Mouse (Mus musculus) liver, postnatal 0 days (tissue): ENCODE measurements around the gene Cacnb3. TPM values are rescaled to one million over a fixed set of nuclear protein-coding genes. Genes with fewer than 3 reads are reported as not detected.

Source experiments
- ATAC-seq: fragments of 200-750 bp; cut with Nextera tagmentation; 2 replicates; pipeline ENCODE4 v1.8.0; 2017; ENCODE audit warnings: mild to moderate bottlenecking, moderate library complexity
- DNase-seq: peaks from one replicate; pipeline ENCODE4 v3.0.0-alpha.2; 2016
- H3K27ac ChIP-seq: fragments of 300-500 bp; sonication (generic); 2 replicates; pipeline ENCODE4 v1.5.1; 2014; ENCODE audit warnings: antibody characterized with exemption, moderate library complexity, mild to moderate bottlenecking, low read depth
- H3K27me3 ChIP-seq: fragments of 300-500 bp; sonication (generic); 2 replicates; pipeline ENCODE4 v1.6.1; 2014; ENCODE audit warnings: low read length, control low read depth, mixed read lengths; ENCODE audit not compliant: insufficient read depth
- H3K36me3 ChIP-seq: fragments of 300-500 bp; sonication (generic); replicated peaks from 2 replicates; pipeline ENCODE4 v1.6.1; 2014; ENCODE audit warnings: mild to moderate bottlenecking, control low read depth, low read length, moderate library complexity, mixed read lengths; ENCODE audit not compliant: insufficient read depth
- H3K4me1 ChIP-seq: fragments of 300-500 bp; sonication (generic); 2 replicates; pipeline ENCODE4 v1.6.1; 2014; ENCODE audit warnings: antibody characterized with exemption, mild to moderate bottlenecking, control low read depth; ENCODE audit not compliant: insufficient read depth
- H3K4me2 ChIP-seq: fragments of 300-500 bp; sonication (generic); 2 replicates; pipeline ENCODE4 v1.6.1; 2014; ENCODE audit warnings: low read depth, mild to moderate bottlenecking, low read length, moderate library complexity, mixed read lengths
- H3K4me3 ChIP-seq: fragments of 300-500 bp; sonication (generic); 2 replicates; pipeline ENCODE4 v1.5.1; 2014; ENCODE audit warnings: low read depth, low read length
- H3K9ac ChIP-seq: fragments of 300-500 bp; sonication (generic); replicated peaks from 2 replicates; pipeline ENCODE4 v1.6.1; 2014; ENCODE audit warnings: mild to moderate bottlenecking, moderate library complexity
- H3K9me3 ChIP-seq: fragments of 300-500 bp; sonication (generic); 2 replicates; pipeline ENCODE4 v1.6.1; 2016; ENCODE audit warnings: mild to moderate bottlenecking, control low read depth, low read length, mixed read lengths
- CTCF ChIP-seq: sonication (generic); IDR thresholded peaks from 2 replicates; pipeline ENCODE4 v1.5.1; 2016; ENCODE audit warnings: antibody characterized with exemption, low read depth
- EP300 ChIP-seq: IDR thresholded peaks from 2 replicates; pipeline ENCODE4 v1.6.1; 2016; ENCODE audit warnings: antibody characterized with exemption, low read depth, mild to moderate bottlenecking
- WGBS: fragments of 180-500 bp; shearing (Covaris S2); extraction: QIAGEN DNeasy Blood & Tissue Kit; methylation state at CpG from one replicate; pipeline ENCODE4 v1.1.7; 2014; ENCODE audit not compliant: insufficient replicate concordance; 5-methylcytosine and 5-hydroxymethylcytosine counted together
- polyA plus RNA-seq: library from polyadenylated mRNA; unstranded; fragments of >200 nt; fragmentation: Nextera tagmentation; extraction: Ambion mirVana; gene quantifications from 2 replicates; pipeline ENCODE4 v1.2.1, GENCODE M21; 2015

Gene Cacnb3
- polyA plus RNA-seq, 1 experiment from 2014 or later, result 0.58 TPM

- WGBS, result 89% methylated on average over 10 of the region's 10 CpGs
- H3K27ac ChIP-seq, result no peak overlapping the region
- H3K4me2 ChIP-seq, result no peak overlapping the region
These were observed 16.7 kb downstream of the Cacnb3 start for GRCm38 (mm10) chr15:98647308-98647707.

GRCm38 (mm10) chr15:98648071-98648470, 17.4 kb downstream of the Cacnb3 start:
- Histone ChIP-seq H3K4me2 (no peak overlapping the region), H3K36me3 (peaks cover 83% of the 10 kb centered on the region), H3K4me1 (no peaks in the 10 kb centered on the region), H3K9ac (no peak overlapping the region), H3K27ac (no peak overlapping the region), H3K9me3 (no peaks in the 10 kb centered on the region), H3K27me3 (no peaks in the 10 kb centered on the region), H3K4me3 (no peak overlapping the region)
- ATAC-seq (no peak), DNase-seq (no peak)
- 85% methylated on average over 3 of the region's 3 CpGs for WGBS
- no peak for TF ChIP-seq CTCF
- TF ChIP-seq EP300, result no peak

More at GRCm38 (mm10) chr15:98647308-98647707, 16.7 kb downstream of the Cacnb3 start:
- DNase-seq, result no peak
- no peaks in the 10 kb centered on the region for H3K4me1 ChIP-seq
- no peaks in the 10 kb centered on the region for H3K9me3 ChIP-seq
- H3K36me3 ChIP-seq, result peaks cover 76% of the 10 kb centered on the region
- no peak for ATAC-seq
- no peak overlapping the region for H3K9ac ChIP-seq
- H3K4me3 ChIP-seq, result no peak overlapping the region
- no peaks in the 10 kb centered on the region for H3K27me3 ChIP-seq
- no peak for TF ChIP-seq EP300
- no peak for TF ChIP-seq CTCF

- H3K27me3 ChIP-seq, result no peaks in the 10 kb centered on the region
- H3K9me3 ChIP-seq, result no peaks in the 10 kb centered on the region
- H3K4me3 ChIP-seq, result no peak overlapping the region
- DNase-seq, result no peak
- no peak overlapping the region for H3K4me2 ChIP-seq
- peaks cover 96% of the 10 kb centered on the region for H3K36me3 ChIP-seq
- WGBS, result 90% methylated on average over 15 of the region's 15 CpGs
- ATAC-seq, result no peak
- H3K9ac ChIP-seq, result no peak overlapping the region
- TF ChIP-seq CTCF (no peak), EP300 (no peak)
- no peak overlapping the region for H3K27ac ChIP-seq
- no peaks in the 10 kb centered on the region for H3K4me1 ChIP-seq
These were observed 20.8 kb downstream of the Cacnb3 start for GRCm38 (mm10) chr15:98651431-98651830.

- no peak overlapping the region for H3K27ac ChIP-seq
- 94% methylated on average over 8 of the region's 8 CpGs for WGBS
- no peaks in the 10 kb centered on the region for H3K27me3 ChIP-seq
These were observed 21.5 kb downstream of the Cacnb3 start for GRCm38 (mm10) chr15:98652174-98652573.

DNA sequence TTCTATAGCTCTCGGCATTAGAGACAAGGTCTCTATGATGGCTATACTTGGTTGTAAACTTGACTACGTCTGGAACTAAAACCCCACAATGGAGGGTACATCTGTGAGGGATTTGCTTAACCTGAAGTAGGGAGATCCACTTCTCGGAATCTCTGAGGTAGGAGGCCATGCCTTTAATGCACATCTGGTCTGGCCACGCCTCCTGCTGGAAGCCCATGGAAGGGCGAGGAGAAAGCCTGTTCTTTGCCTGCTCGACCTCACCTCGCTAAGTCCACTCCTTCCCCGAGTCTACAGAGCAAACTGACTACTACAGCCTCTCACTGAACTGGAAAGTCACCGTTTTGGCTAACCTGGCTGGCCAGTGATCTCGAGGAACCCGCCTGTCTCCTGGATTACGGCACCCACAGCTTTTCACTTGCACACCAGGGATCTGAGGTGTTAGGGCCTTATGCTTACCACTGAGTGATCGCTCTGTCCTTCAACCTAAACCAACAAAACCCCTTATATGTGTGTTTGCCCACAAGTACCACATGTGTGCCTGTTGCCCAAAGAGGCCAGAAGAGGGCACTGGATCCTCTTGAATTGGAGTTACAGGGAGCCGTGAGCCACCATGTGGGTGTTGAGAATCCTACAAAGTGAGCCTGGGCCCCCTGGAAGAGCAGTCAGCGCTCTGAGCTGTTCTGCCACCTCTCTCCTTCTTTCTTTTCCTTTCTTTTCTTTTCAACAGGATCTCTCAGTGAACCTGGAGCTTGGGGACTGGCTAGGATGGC, 26.5 kb downstream of the Cacnb3 start:
- H3K27ac ChIP-seq, result no peak overlapping the region
- no peak overlapping the region for H3K4me2 ChIP-seq
- H3K9me3 ChIP-seq, result no peaks in the 10 kb centered on the region
- DNase-seq (no peak), ATAC-seq (no peak)
- WGBS, result 88% methylated on average over 15 of the region's 15 CpGs
- no peak overlapping the region for H3K4me3 ChIP-seq
- H3K36me3 ChIP-seq, result peaks cover 65% of the 10 kb centered on the region
- H3K27me3 ChIP-seq, result no peaks in the 10 kb centered on the region
- TF ChIP-seq CTCF (peak; percentile 25), EP300 (no peak)
- no peak overlapping the region for H3K9ac ChIP-seq
- H3K4me1 ChIP-seq, result 0 out of 2 replicates have a peak, but pooled peaks cover 5% of the 10 kb centered on the region

More at GRCm38 (mm10) chr15:98652174-98652573, 21.5 kb downstream of the Cacnb3 start:
- TF ChIP-seq CTCF (no peak), EP300 (no peak)
- ATAC-seq (no peak), DNase-seq (no peak)
- no peak overlapping the region for H3K4me3 ChIP-seq
- no peak overlapping the region for H3K9ac ChIP-seq
- no peak overlapping the region for H3K4me2 ChIP-seq
- H3K36me3 ChIP-seq, result peaks cover 96% of the 10 kb centered on the region
- no peaks in the 10 kb centered on the region for H3K9me3 ChIP-seq
- H3K4me1 ChIP-seq, result no peaks in the 10 kb centered on the region

- WGBS, result under 1% methylated on average over 14 of the region's 14 CpGs
- DNase-seq, result peak; percentile 41
- TF ChIP-seq CTCF, result no peak
- peak; percentile 28; the same call in 1 of the 2 replicates for TF ChIP-seq EP300
- H3K4me2 ChIP-seq, result peak overlapping the region; percentile 86
- peak overlapping the region; percentile 98 for H3K9ac ChIP-seq
- no peaks in the 10 kb centered on the region for H3K27me3 ChIP-seq
- 0 out of 2 replicates have a peak, but pooled peaks cover 5% of the 10 kb centered on the region for H3K4me1 ChIP-seq
- peak overlapping the region; percentile 96 for H3K4me3 ChIP-seq
- H3K36me3 ChIP-seq, result peaks cover 16% of the 10 kb centered on the region
- peak overlapping the region; percentile 98 for H3K27ac ChIP-seq
- H3K9me3 ChIP-seq, result no peaks in the 10 kb centered on the region
- ATAC-seq, result no peak; the same call in 1 of the 2 replicates
These were observed 31.5 kb downstream of the Cacnb3 start for GRCm38 (mm10) chr15:98662198-98662566.
